Comparison of ENCODE assay signal across 8 mouse cellular contexts in genomic region chr19:53310348-53310747, GRCm38 (mm10). TPM values are rescaled to one million over a fixed set of nuclear protein-coding genes. Genes with fewer than 3 reads are reported as not detected.
DNase-seq lines count a peak whose midpoint lies in the region; ATAC-seq and TF ChIP-seq lines count a peak whose summit lies in the region.

Mxi1 (plus strand) TSS chr19:53310518.

- WGBS in forebrain, embryonic 12.5 days, result under 1% methylated on average over 38 of the region's 38 CpGs
- WGBS in heart, embryonic 15.5 days, result under 1% methylated on average over 38 of the region's 38 CpGs
- WGBS in liver, embryonic 13.5 days (ENCODE audit: insufficient replicate concordance), result under 1% methylated on average over 38 of the region's 38 CpGs

- H3K27me3 ChIP-seq in CH12.LX (replicated peaks), result peaks cover 16% of the 10 kb centered on the region
- no peaks in the 10 kb centered on the region; the same call in 1 of the 2 replicates for H3K27me3 ChIP-seq in forebrain, embryonic 12.5 days
- no peaks in the 10 kb centered on the region for H3K27me3 ChIP-seq in heart, embryonic 15.5 days
- H3K27me3 ChIP-seq in liver, embryonic 13.5 days, result peaks cover 5% of the 10 kb centered on the region

- H3K4me1 ChIP-seq in CH12.LX (ENCODE audit: control insufficient read depth in 1 of 2, insufficient read depth in 2 of 2), result peaks cover 10 to 19% of the 10 kb centered on the region in 2 experiments
- peaks cover 34% of the 10 kb centered on the region for H3K4me1 ChIP-seq in forebrain, embryonic 12.5 days
- peaks cover 20% of the 10 kb centered on the region for H3K4me1 ChIP-seq in heart, embryonic 15.5 days (replicated peaks)
- peaks cover 36% of the 10 kb centered on the region for H3K4me1 ChIP-seq in liver, embryonic 13.5 days (replicated peaks)

- H3K9ac ChIP-seq in CH12.LX (ENCODE audit: insufficient read depth, low read depth), result peak within 1 kb of the TSS; percentile 83
- peak within 1 kb of the TSS; percentile 94 for H3K9ac ChIP-seq in forebrain, embryonic 12.5 days
- peak within 1 kb of the TSS; percentile 93 for H3K9ac ChIP-seq in heart, embryonic 15.5 days
- peak within 1 kb of the TSS; percentile 97 for H3K9ac ChIP-seq in liver, embryonic 13.5 days

- no peaks in the 10 kb centered on the region for H3K79me2 ChIP-seq in CH12.LX (replicated peaks; ENCODE audit: control insufficient read depth, extremely low read depth, insufficient read depth, poor library complexity, severe bottlenecking)

- dilution Hi-C loops in CH12.LX (cut with MboI; ENCODE audit: extremely low pct_ligation_motif_present, extremely low pct_unique_long_range_greater_than_20kb, low sequenced_read_pairs), result no loop called here

- H3K4me2 ChIP-seq in CH12.LX (ENCODE audit: insufficient read depth, low read depth, poor library complexity, severe bottlenecking), result peak within 1 kb of the TSS; percentile 89
- peak within 1 kb of the TSS; percentile 93 for H3K4me2 ChIP-seq in forebrain, embryonic 12.5 days
- H3K4me2 ChIP-seq in heart, embryonic 15.5 days, result peak within 1 kb of the TSS; percentile 94
- H3K4me2 ChIP-seq in liver, embryonic 13.5 days, result peak within 1 kb of the TSS; percentile 100

- in situ Hi-C loops in CH12.LX (cut with MboI; ENCODE audit: low pct_ligation_motif_present, low pct_unique_long_range_greater_than_20kb, low sequenced_read_pairs), result loop anchor here (10.0 kb wide), 1 partner anchor 56 kb away; no protein-coding TSS in a partner anchor

- peak within 1 kb of the TSS; percentile 19; the same call in 1 of the 2 replicates for H3K27ac ChIP-seq in CH12.LX (ENCODE audit: insufficient read depth, low read depth)
- peak within 1 kb of the TSS; percentile 98 for H3K27ac ChIP-seq in forebrain, embryonic 12.5 days
- H3K27ac ChIP-seq in heart, embryonic 15.5 days, result peak within 1 kb of the TSS; percentile 99
- peak within 1 kb of the TSS; percentile 95 for H3K27ac ChIP-seq in liver, embryonic 13.5 days

- TF ChIP-seq EP300 in CH12.LX (IDR thresholded peaks at IDR 0.05; ENCODE audit: low read length), result 0 out of 2 replicates have a peak, but pooled peaks have one; percentile 4

- H3K9me3 ChIP-seq in CH12.LX (replicated peaks; ENCODE audit: low read length), result no peaks in the 10 kb centered on the region
- no peaks in the 10 kb centered on the region for H3K9me3 ChIP-seq in forebrain, embryonic 12.5 days
- no peaks in the 10 kb centered on the region for H3K9me3 ChIP-seq in heart, embryonic 15.5 days (replicated peaks)
- H3K9me3 ChIP-seq in liver, embryonic 13.5 days (replicated peaks), result no peaks in the 10 kb centered on the region

- peak in 1 of 2 experiments; percentile 29; a peak in 2 of 4 replicates for TF ChIP-seq CTCF in CH12.LX (conservative IDR thresholded peaks at IDR 0.05 in 1 of 2, IDR thresholded peaks at IDR 0.05 in 1 of 2; ENCODE audit: low read depth in 2 of 2, low read length in 2 of 2)

- no peak; the same call in 1 of the 2 replicates for TF ChIP-seq RAD21 in CH12.LX (IDR thresholded peaks at IDR 0.05; ENCODE audit: low read depth, low read length)

- peak within 1 kb of the TSS; percentile 68 to 90 (median 77) for H3K4me3 ChIP-seq in CH12.LX (replicated peaks in 1 of 3; ENCODE audit: low read depth in 2 of 3, low read length in 2 of 3, poor library complexity in 1 of 3)
- H3K4me3 ChIP-seq in forebrain, embryonic 12.5 days (replicated peaks), result peak within 1 kb of the TSS; percentile 90
- H3K4me3 ChIP-seq in heart, embryonic 15.5 days, result peak within 1 kb of the TSS; percentile 97
- H3K4me3 ChIP-seq in liver, embryonic 13.5 days (replicated peaks), result peak within 1 kb of the TSS; percentile 96

- DNase-seq in CH12.LX (ENCODE audit: extremely low read depth), result peak; percentile 71
- DNase-seq in c-Kit-positive CD71-positive TER-119-positive erythroid progenitor cells, embryonic 14.5 days (ENCODE audit: low spot score), result peak; percentile 69
- peak; percentile 83 to 91 for DNase-seq in kidney, postnatal 25 days
- DNase-seq in liver, embryonic 13.5 days, result peak; percentile 79
- DNase-seq in naive thymus-derived CD4-positive, alpha-beta T cell, adult 2 months (ENCODE audit: low read depth), result peak; percentile 51
- peak; percentile 80 to 88 for DNase-seq in spleen, postnatal 4 days (ENCODE audit: low spot score in 2 of 2)

- peak; percentile 48; the same call in 1 of the 2 replicates for TF ChIP-seq POLR2A in CH12.LX (IDR thresholded peaks at IDR 0.05; ENCODE audit: low read depth, low read length)

- ATAC-seq in forebrain, embryonic 12.5 days (ENCODE audit: low FRiP score), result peak; percentile 74
- peak; percentile 64 for ATAC-seq in heart, embryonic 15.5 days (replicated peaks; ENCODE audit: insufficient number of reproducible peaks, insufficient read depth, low FRiP score, low read depth)
- peak; percentile 75 for ATAC-seq in liver, embryonic 13.5 days (ENCODE audit: low read depth)

- no peaks in the 10 kb centered on the region for H3K36me3 ChIP-seq in CH12.LX (replicated peaks in 1 of 2; ENCODE audit: control insufficient read depth in 1 of 2, insufficient read depth in 1 of 2, low read length in 1 of 2)
- H3K36me3 ChIP-seq in forebrain, embryonic 12.5 days (replicated peaks), result no peaks in the 10 kb centered on the region
- no peaks in the 10 kb centered on the region for H3K36me3 ChIP-seq in heart, embryonic 15.5 days
- no peaks in the 10 kb centered on the region for H3K36me3 ChIP-seq in liver, embryonic 13.5 days

TF ChIP-seq in CH12.LX, 34 proteins besides CTCF, POLR2A, EP300 and RAD21:
- 0 out of 2 replicates have a peak, but pooled peaks have one; percentile 20 for TF ChIP-seq MAZ (IDR thresholded peaks at IDR 0.05; ENCODE audit: low read depth, low read length)
- TF ChIP-seq GABPA (IDR thresholded peaks at IDR 0.05; ENCODE audit: insufficient replicate concordance, low read depth, low read length), result no peak
- TF ChIP-seq SMC3 (IDR thresholded peaks at IDR 0.05; ENCODE audit: low read depth, low read length), result 0 out of 2 replicates have a peak, but pooled peaks have one; percentile 11
- TF ChIP-seq MYC (IDR thresholded peaks at IDR 0.05; ENCODE audit: low read depth, low read length), result peak; percentile 75
- TF ChIP-seq TCF12 (IDR thresholded peaks at IDR 0.05; ENCODE audit: low read depth, low read length), result peak; percentile 58
- peak; percentile 32; the same call in 1 of the 2 replicates for TF ChIP-seq ELF1 (IDR thresholded peaks at IDR 0.05; ENCODE audit: low read depth, low read length)
- no peak; the same call in 1 of the 2 replicates for TF ChIP-seq MAX (IDR thresholded peaks at IDR 0.05; ENCODE audit: low read length)
- no peak for TF ChIP-seq RCOR1 (conservative IDR thresholded peaks at IDR 0.05; ENCODE audit: low read depth, low read length)
- no peak for TF ChIP-seq CHD1 (IDR thresholded peaks at IDR 0.05; ENCODE audit: low read depth, low read length)
- TF ChIP-seq ZMIZ1 (IDR thresholded peaks at IDR 0.05; ENCODE audit: low read depth, low read length), result peak; percentile 59; the same call in 1 of the 2 replicates
- TF ChIP-seq NELFE (IDR thresholded peaks at IDR 0.05; ENCODE audit: low read depth, low read length), result peak; percentile 49; the same call in 1 of the 2 replicates
- TF ChIP-seq IRF4 (IDR thresholded peaks at IDR 0.05; ENCODE audit: low read depth, low read length), result peak; percentile 54; the same call in 1 of the 2 replicates
- TF ChIP-seq MXI1 (IDR thresholded peaks at IDR 0.05; ENCODE audit: low read depth, low read length), result peak; percentile 62; the same call in 1 of the 2 replicates
- TF ChIP-seq MEF2A (IDR thresholded peaks at IDR 0.05; ENCODE audit: borderline replicate concordance, low read depth, low read length), result peak; percentile 36; the same call in 1 of the 2 replicates
- TF ChIP-seq HCFC1 (IDR thresholded peaks at IDR 0.05; ENCODE audit: low read depth, low read length), result peak; percentile 65
- 0 out of 2 replicates have a peak, but pooled peaks have one; percentile 21 for TF ChIP-seq TBP (conservative IDR thresholded peaks at IDR 0.05; ENCODE audit: low read depth, low read length)
- TF ChIP-seq SIN3A (IDR thresholded peaks at IDR 0.05; ENCODE audit: low read length), result peak; percentile 96
TF ChIP-seq in CH12.LX: peak in this region for 13.

RNA-seq across cellular contexts. Expression of gene Mxi1, which starts in this region (rescaled TPM):
- 8.1 and 19.9 TPM in 2 replicates for total RNA-seq in CH12.LX (2012; rRNA removed)
- 14.5 and 18.9 TPM in 2 replicates for total RNA-seq in CH12.LX (2014; rRNA removed)
- polyA plus RNA-seq in CH12.LX (2012; ENCODE audit: insufficient read length, low read depth), result 10.6 and 10.9 TPM in 2 replicates
- polyA plus RNA-seq in forebrain, embryonic 12.5 days (2016; fragmentation: Nextera tagmentation; extraction: Ambion mirVana), result 54.8 and 62.4 TPM in 2 replicates
- 38.6 and 39.1 TPM in 2 replicates for polyA plus RNA-seq in heart, embryonic 15.5 days (2015; fragmentation: Nextera tagmentation; extraction: Ambion mirVana)
- 31.0 and 33.3 TPM in 2 replicates for polyA plus RNA-seq in liver, embryonic 13.5 days (2015; fragmentation: Nextera tagmentation; extraction: Ambion mirVana)

Comparison
In these comparisons a context has a peak if more than half of its experiments do, and no peak if none do; other contexts are left out.
1. Peak in every context shown above with its lines: DNase-seq, ATAC-seq, H3K4me3 ChIP-seq and H3K27ac ChIP-seq.
2. H3K27ac ChIP-seq: peak in every context shown above with its lines; median percentile 99 in heart, embryonic 15.5 days; 98 in forebrain, embryonic 12.5 days; 95 in liver, embryonic 13.5 days; 19 in CH12.LX.